Mouse (Mus musculus): Measurements from ENCODE around the gene Tmem30c. TPM values are rescaled to one million over a fixed set of nuclear protein-coding genes. Genes with fewer than 3 reads are reported as not detected.

The Tmem30c gene
- polyA plus RNA-seq (2017; shearing (Covaris generic)), result under 1 TPM in 1 of 2 experiments, not detected in 1; 0.11 TPM

DNA sequence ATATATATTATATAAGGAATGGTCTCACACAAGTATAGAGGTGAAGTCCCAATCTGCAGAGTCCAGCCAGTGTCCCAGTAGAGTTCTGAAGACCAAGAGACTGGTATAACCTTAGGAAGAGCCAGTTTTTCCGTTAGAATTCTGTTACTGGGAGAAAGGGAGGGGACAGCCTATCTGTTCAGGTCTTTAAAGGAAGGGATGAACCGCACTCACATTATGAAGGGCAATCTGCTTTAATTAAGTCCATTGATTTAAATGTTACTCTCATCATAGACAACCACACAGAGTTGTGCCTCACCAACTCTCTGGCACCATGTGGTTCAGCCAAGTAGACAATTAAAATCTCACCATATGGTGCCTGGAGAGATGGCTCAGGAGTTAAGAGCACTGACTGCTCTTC is at the start of gene Tmem30c:
Gene Tmem30c (minus strand): TSS at position 101 of the 400 bp plus-strand sequence.

DNA sequence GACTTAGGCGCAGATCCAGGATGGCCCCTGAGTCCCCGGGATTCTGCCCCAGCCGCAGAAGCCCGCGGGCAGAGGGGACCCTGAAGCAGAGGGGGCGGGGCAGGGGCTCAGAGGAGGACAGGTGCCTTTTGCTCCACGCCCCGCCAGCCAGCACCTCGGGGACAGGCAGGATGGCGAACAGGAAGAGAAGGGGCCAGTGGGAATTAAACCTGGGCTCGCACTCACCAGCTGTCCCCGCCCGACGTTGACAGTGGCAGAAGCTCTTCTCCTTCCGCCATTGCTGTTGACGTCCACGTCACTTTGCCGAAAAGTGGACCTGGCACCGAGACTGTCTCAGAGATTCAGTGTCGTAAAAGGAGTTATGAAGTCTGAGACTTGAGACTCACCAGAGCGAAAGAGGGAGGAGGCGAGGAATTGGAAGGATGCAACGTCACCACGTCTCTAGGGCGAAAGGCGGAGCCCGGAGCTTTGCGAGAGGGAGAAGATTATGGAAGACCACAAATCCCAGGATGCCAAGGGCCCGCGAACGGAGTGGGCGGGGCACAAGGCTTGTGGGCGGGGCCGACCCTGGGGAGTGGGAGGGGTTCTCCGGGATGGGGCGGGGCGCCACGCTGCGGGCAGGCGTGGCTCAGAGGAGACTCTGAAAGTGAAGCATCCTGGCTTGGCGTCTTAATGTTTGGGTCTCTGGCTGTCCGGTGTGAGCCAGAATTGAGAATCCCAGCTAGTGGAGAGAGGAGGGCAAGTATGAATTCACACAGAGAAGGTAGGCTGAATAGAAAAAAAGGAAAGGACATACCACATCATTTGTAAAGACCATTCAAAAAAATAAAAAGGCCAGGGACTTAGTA is 61.4 kb downstream of the Tmem30c start, which contains the start of gene Tbc1d23:
Gene Tbc1d23 (minus strand): TSS at position 416 of the 848 bp plus-strand sequence.

Other genes starting within 250 kb of the Tmem30c start
- gene Tmem45a2, start 221.5 kb downstream of the Tmem30c start, polyA plus RNA-seq (2017; shearing (Covaris generic)), result not detected
- 10 to 100 TPM; 44.2 to 55.9 TPM for gene Tomm70a, start 171.2 kb downstream of the Tmem30c start, polyA plus RNA-seq (2017; shearing (Covaris generic))
- 10 to 100 TPM; 31.8 to 44.4 TPM for gene Nit2, start 125.5 kb downstream of the Tmem30c start, polyA plus RNA-seq (2017; shearing (Covaris generic))
- gene Tbc1d23, start 61.4 kb downstream of the Tmem30c start, polyA plus RNA-seq (2017; shearing (Covaris generic)), result 10 to 100 TPM; 20.8 to 28.3 TPM
- 100 to 1,000 TPM in 1 of 2 experiments, 10 to 100 TPM in 1; 16.4 to 106 TPM for gene Filip1l, start 60.2 kb upstream of the Tmem30c start, polyA plus RNA-seq (2017; shearing (Covaris generic))